11 mouse cellular contexts compared by ENCODE assay signal in genomic region chr19:17715281-17715955, GRCm38 (mm10).
DNase-seq lines count a peak whose midpoint lies in the region; ATAC-seq and TF ChIP-seq lines count a peak whose summit lies in the region.
"Had no signal": no experiment of that assay in that cellular context is flagged by ENCODE, and none has a peak within 500 bp of the region (broad histone marks: within the 10 kb centered on the region; RNA-seq: fewer than 3 reads in every experiment).

No protein-coding gene starts in this region.

- WGBS in intestine, embryonic 14.5 days, result 37% methylated on average over 9 of the region's 9 CpGs
- WGBS in intestine, postnatal 0 days, result 55% methylated on average over 9 of the region's 9 CpGs
- WGBS in embryonic facial prominence, embryonic 14.5 days, result 56% methylated on average over 9 of the region's 9 CpGs
- WGBS in lung, embryonic 15.5 days, result 34% methylated on average over 9 of the region's 9 CpGs

- H3K27ac ChIP-seq in intestine, embryonic 14.5 days (ENCODE audit: low read depth), result no peak overlapping the region; the same call in 1 of the 2 replicates
- H3K27ac ChIP-seq in intestine, postnatal 0 days (ENCODE audit: low read depth, low read length), result no peak overlapping the region
- no peak overlapping the region for H3K27ac ChIP-seq in embryonic facial prominence, embryonic 14.5 days (replicated peaks; ENCODE audit: low read depth, low read length)
- peak overlapping the region; percentile 51 for H3K27ac ChIP-seq in lung, embryonic 15.5 days
- H3K27ac ChIP-seq in gastrocnemius, adult 2 months, result no peak overlapping the region
- H3K27ac ChIP-seq: liver, embryonic 13.5 days had no signal

- 0 out of 2 replicates have a peak, but pooled peaks have one; percentile 32 for ATAC-seq in intestine, embryonic 14.5 days (replicated peaks; ENCODE audit: low FRiP score, low TSS enrichment, low read depth)
- ATAC-seq in intestine, postnatal 0 days, result no peak
- ATAC-seq in embryonic facial prominence, embryonic 14.5 days (ENCODE audit: low read depth), result no peak
- peak; percentile 84; the same call in 1 of the 2 replicates for ATAC-seq in lung, embryonic 15.5 days (ENCODE audit: borderline replicate concordance, extremely low read depth, low FRiP score, low TSS enrichment)
- ATAC-seq in inflammation-experienced regulatory T-cells, adult 6 months, result no peak

- no peak overlapping the region for H3K9ac ChIP-seq in intestine, embryonic 14.5 days (ENCODE audit: low read length)
- no peak overlapping the region for H3K9ac ChIP-seq in intestine, postnatal 0 days (ENCODE audit: low read depth, low read length)
- no peak overlapping the region for H3K9ac ChIP-seq in embryonic facial prominence, embryonic 14.5 days (ENCODE audit: low read depth, low read length)
- no peak overlapping the region for H3K9ac ChIP-seq in lung, embryonic 15.5 days
- H3K9ac ChIP-seq: liver, embryonic 13.5 days had no signal

- TF ChIP-seq CTCF in intestine, postnatal 0 days (IDR thresholded peaks at IDR 0.05; ENCODE audit: low read depth), result no peak
- no peak for TF ChIP-seq CTCF in gastrocnemius, adult 2 months (IDR thresholded peaks at IDR 0.05)

- no peaks in the 10 kb centered on the region for H3K9me3 ChIP-seq in intestine, embryonic 14.5 days (ENCODE audit: control insufficient read depth, low read length)
- no peaks in the 10 kb centered on the region for H3K9me3 ChIP-seq in intestine, postnatal 0 days (ENCODE audit: control insufficient read depth)
- H3K9me3 ChIP-seq in embryonic facial prominence, embryonic 14.5 days (ENCODE audit: control insufficient read depth, low read length), result no peaks in the 10 kb centered on the region
- H3K9me3 ChIP-seq in lung, embryonic 15.5 days, result no peaks in the 10 kb centered on the region
- H3K9me3 ChIP-seq: liver, embryonic 13.5 days had no signal

- H3K36me3 ChIP-seq in intestine, embryonic 14.5 days (ENCODE audit: control insufficient read depth, insufficient read depth, low read length), result peaks cover 15% of the 10 kb centered on the region; the same call in 1 of the 2 replicates
- H3K36me3 ChIP-seq in intestine, postnatal 0 days (ENCODE audit: control insufficient read depth, insufficient read depth), result peaks cover 27% of the 10 kb centered on the region
- H3K36me3 ChIP-seq in embryonic facial prominence, embryonic 14.5 days (ENCODE audit: control insufficient read depth, insufficient read depth, low read length), result peaks cover 14% of the 10 kb centered on the region; the same call in 1 of the 2 replicates
- H3K36me3 ChIP-seq in lung, embryonic 15.5 days, result 0 out of 2 replicates have a peak, but pooled peaks cover 5% of the 10 kb centered on the region
- H3K36me3 ChIP-seq: liver, embryonic 13.5 days had no signal

- H3K4me2 ChIP-seq in intestine, embryonic 14.5 days (ENCODE audit: low read length), result no peak overlapping the region
- no peak overlapping the region for H3K4me2 ChIP-seq in intestine, postnatal 0 days (replicated peaks; ENCODE audit: low read depth)
- H3K4me2 ChIP-seq in embryonic facial prominence, embryonic 14.5 days (ENCODE audit: low read depth, low read length), result no peak overlapping the region
- 0 out of 2 replicates have a peak overlapping the region, but pooled peaks have one; percentile 10 for H3K4me2 ChIP-seq in lung, embryonic 15.5 days
- H3K4me2 ChIP-seq: liver, embryonic 13.5 days had no signal

- H3K4me1 ChIP-seq in intestine, embryonic 14.5 days (replicated peaks; ENCODE audit: control insufficient read depth, insufficient read depth, low read length), result peaks cover 7% of the 10 kb centered on the region; the same call in 1 of the 2 replicates
- H3K4me1 ChIP-seq in intestine, postnatal 0 days (replicated peaks; ENCODE audit: control insufficient read depth, insufficient read depth, low read length), result no peaks in the 10 kb centered on the region
- H3K4me1 ChIP-seq in embryonic facial prominence, embryonic 14.5 days (ENCODE audit: control insufficient read depth, insufficient read depth, low read length), result 0 out of 2 replicates have a peak, but pooled peaks cover 8% of the 10 kb centered on the region
- H3K4me1 ChIP-seq in lung, embryonic 15.5 days, result peaks cover 11% of the 10 kb centered on the region; the same call in 1 of the 2 replicates
- H3K4me1 ChIP-seq: liver, embryonic 13.5 days had no signal

- intact Hi-C loops in gastrocnemius, adult 2 months (cut with DNase I), result no loop called here

- no peak overlapping the region for H3K4me3 ChIP-seq in intestine, embryonic 14.5 days (ENCODE audit: low read depth, low read length)
- H3K4me3 ChIP-seq in intestine, postnatal 0 days (ENCODE audit: low read depth, low read length), result no peak overlapping the region
- H3K4me3 ChIP-seq in embryonic facial prominence, embryonic 14.5 days (ENCODE audit: low read depth, low read length), result no peak overlapping the region
- H3K4me3 ChIP-seq in lung, embryonic 15.5 days, result no peak overlapping the region
- H3K4me3 ChIP-seq in gastrocnemius, adult 2 months, result no peak overlapping the region
- H3K4me3 ChIP-seq: liver, embryonic 13.5 days had no signal

- no peaks in the 10 kb centered on the region for H3K27me3 ChIP-seq in intestine, embryonic 14.5 days (replicated peaks; ENCODE audit: control insufficient read depth, insufficient read depth, low read length)
- H3K27me3 ChIP-seq in intestine, postnatal 0 days (replicated peaks; ENCODE audit: control insufficient read depth, insufficient read depth, low read length), result no peaks in the 10 kb centered on the region
- H3K27me3 ChIP-seq in embryonic facial prominence, embryonic 14.5 days (replicated peaks; ENCODE audit: control insufficient read depth, insufficient read depth, low read length), result no peaks in the 10 kb centered on the region
- H3K27me3 ChIP-seq in lung, embryonic 15.5 days, result no peaks in the 10 kb centered on the region
- H3K27me3 ChIP-seq: liver, embryonic 13.5 days had no signal

- DNase-seq in intestine, embryonic 14.5 days (ENCODE audit: low spot score), result no peak
- peak; percentile 56 for DNase-seq in brain, adult 2 months (ENCODE audit: low read depth, low spot score)
- peak; percentile 29 for DNase-seq in embryonic facial prominence, embryonic 14.5 days (ENCODE audit: low spot score)
- no peak for DNase-seq in testis, postnatal 14 days (ENCODE audit: low spot score)
- DNase-seq in gastrocnemius, adult 2 months, result no peak
- DNase-seq: liver, embryonic 13.5 days; spleen, adult 18-20 months; thymus, postnatal 36 days had no signal

Comparison
In these comparisons a context has a peak if more than half of its experiments do, and no peak if none do; other contexts are left out.
1. ATAC-seq: peak in intestine, embryonic 14.5 days (single experiment) and lung, embryonic 15.5 days (single experiment); none in intestine, postnatal 0 days (single experiment), embryonic facial prominence, embryonic 14.5 days (single experiment) and inflammation-experienced regulatory T-cells, adult 6 months (single experiment).
2. DNase-seq: peak in brain, adult 2 months (single experiment) and embryonic facial prominence, embryonic 14.5 days (single experiment); none in intestine, embryonic 14.5 days (single experiment), testis, postnatal 14 days (single experiment) and gastrocnemius, adult 2 months (single experiment).